Mouse (Mus musculus) bone marrow, adult 2 months (tissue): ENCODE data around the gene Stk38. TPM values are rescaled to one million over a fixed set of nuclear protein-coding genes. Genes with fewer than 3 reads are reported as not detected.
A peak's percentile ranks its signal among the peaks of the same experiment; 100 is the strongest.

Source experiments
- H3K27ac ChIP-seq: fragments of 200-500 bp; 2 replicates; pipeline ENCODE4 v1.5.1; 2012; ENCODE audit warnings: low read depth, mild to moderate bottlenecking, control low read depth, inconsistent platforms, low read length; ENCODE audit not compliant: control insufficient read depth, poor library complexity, insufficient read depth
- H3K4me1 ChIP-seq: fragments of 200-500 bp; 2 replicates; pipeline ENCODE4 v1.6.1; 2011; ENCODE audit warnings: low read length; ENCODE audit not compliant: control insufficient read depth, insufficient read depth
- H3K4me3 ChIP-seq: fragments of 200-500 bp; replicated peaks from 2 replicates; pipeline ENCODE3; 2011; ENCODE audit warnings: mild to moderate bottlenecking, low read depth, low read length, control low read depth; ENCODE audit not compliant: control insufficient read depth
- CTCF ChIP-seq: fragments of 200-500 bp; IDR thresholded peaks from 2 replicates; pipeline ENCODE4 v1.5.1; 2011; ENCODE audit warnings: low read length, control low read depth; ENCODE audit not compliant: control insufficient read depth, insufficient read depth
- POLR2A ChIP-seq: fragments of 200-500 bp; IDR thresholded peaks from 2 replicates; pipeline ENCODE4 v1.6.1; 2011; ENCODE audit warnings: low read depth, mild to moderate bottlenecking, control low read depth, low read length, borderline replicate concordance; ENCODE audit not compliant: control insufficient read depth
- whole genome bisulfite sequencing: fragments of 180-500 bp; shearing (Covaris S2); methylation state at CpG from one replicate; pipeline ENCODE4 v1.1.7; 2018; 5-methylcytosine and 5-hydroxymethylcytosine counted together
- polyA plus RNA-seq: library from polyadenylated mRNA; stranded (reverse); fragments of >200 nt; gene quantifications from 2 replicates; pipeline ENCODE4 v1.2.4, GENCODE M21; 2011; ENCODE audit warnings: low replicate concordance; ENCODE audit not compliant: missing spikeins, insufficient read depth, insufficient read length

The Stk38 gene
- polyA plus RNA-seq, 1 experiment = 214 TPM

DNA sequence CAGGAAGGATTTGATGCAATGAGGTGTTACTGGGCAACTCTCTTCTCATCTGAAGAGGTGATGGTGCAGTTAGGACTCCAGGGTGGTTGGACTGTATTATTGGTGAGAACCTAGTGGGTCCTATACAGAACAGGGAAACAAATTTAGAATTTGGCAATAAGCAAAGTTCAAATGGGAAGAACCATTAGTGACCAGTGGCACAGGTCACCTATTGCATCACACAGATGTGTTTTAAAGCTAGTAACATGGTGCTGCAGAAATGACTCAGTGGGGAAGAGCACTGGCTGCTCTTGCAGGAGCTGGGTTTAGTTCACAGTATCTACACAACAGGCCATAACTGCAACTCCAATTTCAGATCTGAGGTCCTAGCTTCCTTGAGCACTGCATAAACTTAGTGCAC lies 37.7 kb downstream of the Stk38 start:
- peaks cover 3% of the 10 kb centered on the region for H3K4me1 ChIP-seq
- TF ChIP-seq POLR2A (no peak), CTCF (no peak)
- no peak overlapping the region for H3K27ac ChIP-seq
- no peak overlapping the region for H3K4me3 ChIP-seq

DNA sequence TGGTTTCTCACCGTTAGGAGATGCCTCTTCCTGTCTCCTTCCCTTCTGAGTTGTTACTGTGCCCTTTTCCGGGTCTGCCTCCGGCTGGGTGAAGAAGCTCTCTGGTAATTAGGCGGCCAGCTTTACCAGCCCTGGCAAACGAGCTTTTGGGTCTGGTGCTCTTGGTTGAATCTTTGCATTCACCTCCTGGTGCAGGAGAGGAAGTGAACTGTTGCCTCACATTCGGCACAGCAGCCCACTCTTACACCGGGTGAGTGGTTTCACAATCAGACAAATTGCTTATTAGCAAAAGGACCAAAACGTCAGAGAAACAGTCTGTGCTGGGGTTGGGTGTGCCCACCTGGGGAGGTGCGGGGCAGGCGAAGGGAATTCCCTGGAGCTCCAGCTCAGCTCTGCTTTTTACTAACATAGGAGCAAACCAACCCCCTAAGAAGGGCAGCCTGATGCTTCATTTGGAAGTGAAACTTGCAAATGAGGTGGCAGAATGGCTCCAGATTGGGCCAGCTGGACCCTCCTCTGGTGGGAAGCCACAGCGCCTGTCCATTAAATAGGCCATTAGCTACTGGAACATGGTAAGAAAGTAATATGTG lies 40.7 kb downstream of the Stk38 start:
- H3K27ac ChIP-seq = peak overlapping the region; percentile 66
- TF ChIP-seq CTCF = no peak
- peaks cover 3% of the 10 kb centered on the region for H3K4me1 ChIP-seq
- no peak overlapping the region for H3K4me3 ChIP-seq
- WGBS = 12% methylated on average over 11 of the region's 11 CpGs

DNA sequence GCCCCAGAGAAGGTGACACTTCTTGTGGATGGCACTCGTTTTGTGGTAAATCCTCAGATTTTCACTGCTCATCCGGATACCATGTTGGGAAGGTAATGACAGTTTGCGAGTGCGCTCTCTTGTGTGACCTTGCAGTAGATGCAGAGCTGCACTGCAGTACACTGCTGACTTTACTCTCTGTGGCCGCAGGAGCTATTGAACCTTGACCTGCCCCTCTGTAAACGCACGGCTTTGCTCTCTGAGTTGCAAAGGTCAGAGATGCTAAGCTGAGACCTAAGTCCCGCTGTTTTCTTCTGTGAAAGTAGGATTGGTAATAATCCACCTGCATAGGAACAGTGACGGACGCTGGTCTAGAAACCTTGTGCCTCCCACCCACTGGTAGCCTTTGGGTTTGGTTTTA lies 46.2 kb downstream of the Stk38 start:
- 89% methylated on average over 10 of the region's 10 CpGs for WGBS
- Histone ChIP-seq H3K4me1 (no peaks in the 10 kb centered on the region; the same call in 1 of the 2 replicates), H3K27ac (no peak overlapping the region), H3K4me3 (no peak overlapping the region)
- TF ChIP-seq POLR2A = no peak
- no peak for TF ChIP-seq CTCF

DNA sequence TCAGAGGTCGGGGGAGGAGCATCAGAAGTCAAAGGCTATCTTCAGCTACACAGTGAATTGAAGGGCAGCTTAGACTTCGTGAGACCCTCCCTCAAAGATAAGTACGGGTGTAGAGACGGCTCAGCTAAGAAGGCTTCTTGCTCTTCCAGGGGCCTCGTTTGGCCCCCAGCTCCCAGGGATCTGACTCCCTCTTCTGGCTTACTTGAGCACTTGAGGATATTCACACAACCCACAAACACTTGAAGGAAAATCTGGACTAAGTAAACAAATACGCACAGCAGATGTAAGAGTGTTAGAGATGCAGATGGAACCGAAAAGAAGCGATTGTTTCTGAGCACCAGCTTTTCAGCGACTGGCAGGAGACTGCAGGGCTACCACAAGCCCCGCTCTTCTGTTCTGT lies 47.2 kb downstream of the Stk38 start:
- H3K27ac ChIP-seq = no peak overlapping the region
- TF ChIP-seq CTCF (no peak), POLR2A (no peak)
- WGBS = 92% methylated on average over 10 of the region's 10 CpGs
- H3K4me3 ChIP-seq = no peak overlapping the region
- no peaks in the 10 kb centered on the region; the same call in 1 of the 2 replicates for H3K4me1 ChIP-seq

DNA sequence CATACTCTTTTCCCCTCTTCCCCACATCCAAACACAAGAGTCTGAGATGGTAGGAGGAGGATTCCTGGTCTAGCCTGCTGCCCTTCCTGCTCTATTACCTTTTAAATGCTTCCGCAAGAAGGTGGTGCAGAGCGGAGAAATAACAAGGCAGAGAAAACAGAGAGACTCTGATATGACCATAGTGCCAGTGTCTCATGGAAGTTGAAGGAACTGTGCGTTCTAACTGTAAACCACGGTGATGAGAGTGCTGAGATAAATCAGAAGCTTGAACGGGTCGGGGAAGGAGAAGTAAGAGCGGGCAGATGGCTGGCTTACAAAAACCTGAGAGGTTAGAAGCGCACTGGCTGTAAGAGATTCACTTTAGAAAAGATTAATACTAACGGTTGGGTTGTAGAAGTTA lies 53.4 kb downstream of the Stk38 start:
- WGBS = 32% methylated on average over 9 of the region's 9 CpGs
- peak overlapping the region; percentile 46 for H3K27ac ChIP-seq
- H3K4me1 ChIP-seq = peaks cover 3% of the 10 kb centered on the region; the same call in 1 of the 2 replicates
- TF ChIP-seq CTCF (no peak), POLR2A (no peak)
- H3K4me3 ChIP-seq = peak overlapping the region; percentile 59

DNA sequence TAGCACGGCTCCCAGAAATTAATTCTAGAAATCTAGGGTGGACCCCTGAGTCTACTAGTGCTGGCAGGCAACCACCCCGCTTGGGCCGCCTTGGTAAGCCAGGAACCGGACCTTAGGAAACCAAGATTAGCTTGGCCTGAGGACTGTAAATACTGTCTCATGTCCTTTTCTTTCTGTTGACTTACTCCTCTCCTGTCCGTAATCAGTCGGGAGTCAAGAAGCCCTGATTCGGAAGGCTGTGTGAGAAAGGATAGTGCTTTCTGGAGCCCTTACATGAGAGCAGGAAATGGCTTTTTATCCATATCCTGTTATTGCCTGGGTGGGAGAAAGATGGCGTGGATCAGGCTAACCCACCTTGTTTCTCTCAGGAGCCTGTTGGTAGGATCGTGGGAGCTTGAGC lies 54.5 kb downstream of the Stk38 start:
- Histone ChIP-seq H3K4me3 (peak overlapping the region; percentile 82), H3K27ac (peak overlapping the region; percentile 31), H3K4me1 (peaks cover 3% of the 10 kb centered on the region; the same call in 1 of the 2 replicates)
- TF ChIP-seq CTCF (no peak), POLR2A (no peak)
- under 1% methylated on average over 9 of the region's 9 CpGs for WGBS

DNA sequence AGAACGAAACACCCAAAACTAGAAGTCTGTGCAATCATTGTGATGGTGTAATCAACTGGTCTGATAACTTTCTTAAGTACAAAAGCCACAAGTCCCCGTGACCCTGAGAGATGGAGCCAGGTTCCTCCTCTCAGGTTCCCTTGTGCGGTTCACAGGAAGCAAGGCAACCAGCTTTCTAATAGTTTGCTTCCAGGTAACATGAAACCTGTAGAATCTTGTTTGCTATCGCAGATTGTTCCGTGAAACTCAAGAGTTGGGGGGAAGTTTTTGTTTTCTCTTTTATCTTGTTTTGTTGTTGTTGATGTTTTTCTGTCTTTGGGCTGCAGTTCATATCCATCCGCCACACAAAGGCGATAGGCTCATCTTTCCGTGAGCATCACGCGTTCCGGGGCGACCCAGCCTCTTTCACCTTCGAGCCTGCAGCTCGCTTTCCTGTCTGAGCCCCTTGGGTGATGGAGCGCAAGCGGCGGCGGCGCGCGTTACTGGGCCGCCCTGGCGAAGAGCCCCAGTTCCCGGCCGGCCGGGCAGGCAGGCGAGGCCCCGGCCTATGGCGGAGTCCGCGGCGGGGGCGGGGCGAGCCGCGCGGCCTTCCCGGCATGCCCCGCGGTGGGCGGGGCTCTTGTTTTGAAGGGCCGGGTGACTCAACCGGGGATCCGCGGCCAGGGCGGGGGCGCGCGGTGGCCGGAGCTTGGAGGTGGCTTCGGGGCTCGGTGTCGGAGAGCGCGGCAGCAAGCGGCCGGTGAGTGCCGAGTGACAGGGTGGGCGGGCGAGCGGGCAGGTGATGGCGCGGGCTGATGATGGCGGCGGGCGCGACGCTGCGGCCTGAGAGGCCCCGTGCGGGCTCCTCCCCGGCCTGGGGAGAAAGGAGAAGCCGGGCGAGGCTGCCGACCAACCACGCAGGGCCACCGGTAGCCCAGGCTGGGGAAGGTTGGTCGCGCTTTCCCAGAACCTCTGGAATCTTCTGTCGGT lies 55.7 kb downstream of the Stk38 start, which contains the start of gene Kctd20:
Kctd20 (plus strand) TSS at position 120 of the 969 bp plus-strand sequence.
- peak; percentile 95 for TF ChIP-seq POLR2A
- no peak for TF ChIP-seq CTCF
- WGBS = under 1% methylated on average over 78 of the region's 80 CpGs
- H3K27ac ChIP-seq = peak within 1 kb of the TSS; percentile 100
- peaks cover 3% of the 10 kb centered on the region; the same call in 1 of the 2 replicates for H3K4me1 ChIP-seq
- H3K4me3 ChIP-seq = peak within 1 kb of the TSS; percentile 82

DNA sequence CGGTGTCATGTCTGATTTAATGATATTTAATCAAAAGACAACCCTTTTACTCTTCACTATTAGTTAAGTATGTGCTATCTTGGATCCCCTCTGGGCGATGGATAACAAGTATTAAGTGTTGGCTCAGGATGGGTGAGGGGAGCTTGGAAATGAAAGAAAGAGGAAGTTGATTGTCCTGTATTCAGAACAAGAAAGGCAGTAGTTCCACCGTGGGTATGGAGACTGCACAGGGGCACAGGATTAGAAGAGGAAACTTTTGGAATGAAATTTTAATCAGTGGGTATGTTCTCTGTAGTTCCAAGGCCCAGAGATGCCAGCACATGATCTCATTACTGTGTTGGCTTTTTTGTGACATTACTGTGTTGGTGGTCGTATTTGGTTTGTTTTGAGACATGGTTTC lies 57.0 kb downstream of the Stk38 start:
- WGBS = 32% methylated on average over 4 of the region's 4 CpGs
- Histone ChIP-seq H3K27ac (no peak overlapping the region; the same call in 1 of the 2 replicates), H3K4me1 (peaks cover 3% of the 10 kb centered on the region; the same call in 1 of the 2 replicates), H3K4me3 (no peak overlapping the region)
- no peak for TF ChIP-seq POLR2A
- no peak for TF ChIP-seq CTCF
